Mouse (Mus musculus) gastrocnemius, postnatal 14 days (tissue): ENCODE data around the gene Rnf135. TPM values are rescaled to one million over a fixed set of nuclear protein-coding genes. Genes with fewer than 3 reads are reported as not detected.
A peak's percentile ranks its signal among the peaks of the same experiment; 100 is the strongest.
"Not testable (repeated sequence)": the region's sequence is repeated elsewhere in the genome, so short reads cannot be mapped to it uniquely, and the experiment has no call there.

Source experiments
- DNase-seq: peaks from one replicate; pipeline ENCODE4 v3.0.0; 2021; ENCODE audit warnings: mixed read lengths
- intact Hi-C: fragments of 180-260 bp; cut with DNase I; formaldehyde crosslinking; loops from one replicate; pipeline ENCODE4 v1.15.1; 2025; ENCODE audit warnings: low total_unique reads
- long read RNA-seq, 2 experiments: library from polyadenylated mRNA; stranded (forward); transcript quantifications; one replicate each; pipeline ENCODE4 v2.0.0; 2021
- total RNA-seq, 2 experiments: library from RNA; stranded (reverse); gene quantifications; 2 replicates each; pipeline ENCODE4 v1.2.3; 2021

The Rnf135 gene
- 1 to 10 TPM; 3.6 to 3.7 TPM for total RNA-seq
- long read RNA-seq, experiment 1, partial matches to known transcripts, result 0 of 9 reads
- long read RNA-seq, experiment 1, other reads (novel, unspliced or antisense), result 6 of 9 reads
- long read RNA-seq, experiment 2, transcript Rnf135-201 (5 exons, 1,984 nt), result major isoform, 8 of 9 reads
- long read RNA-seq, experiment 2, partial matches to known transcripts, result 0 of 9 reads
- long read RNA-seq, experiment 2, other reads (novel, unspliced or antisense), result 1 of 9 reads

- intact Hi-C loops, result no loop called here
- peak; percentile 97 for DNase-seq
Observed at GRCm38 (mm10) chr11:80183705-80184255, at the start of gene Rnf135. TSS of gene Rnf135 (plus strand) at chr11:80183851.

- no peak for DNase-seq
- intact Hi-C loops, result no loop called here
Observed at GRCm38 (mm10) chr11:80134744-80135143, 48.9 kb upstream of the Rnf135 start.

GRCm38 (mm10) chr11:80135954-80136683, 47.5 kb upstream of the Rnf135 start:
- DNase-seq, result no peak
- intact Hi-C loops, result no loop called here

- intact Hi-C loops, result no loop called here
- DNase-seq, result no peak
Observed at GRCm38 (mm10) chr11:80136786-80137185, 46.9 kb upstream of the Rnf135 start.

GRCm38 (mm10) chr11:80137773-80138172, 45.9 kb upstream of the Rnf135 start:
- intact Hi-C loops, result no loop called here
- DNase-seq, result no peak

GRCm38 (mm10) chr11:80141825-80142521, 41.7 kb upstream of the Rnf135 start, which contains the start of gene Tefm:
TSS of gene Tefm (minus strand) at chr11:80142175.
- peak; percentile 83 for DNase-seq
- intact Hi-C loops, result loop anchor here (10.0 kb wide), 1 partner anchor 97 kb away; no protein-coding TSS in a partner anchor

- no peak for DNase-seq
- intact Hi-C loops, result loop anchor here (10.0 kb wide), 1 partner anchor 98 kb away; no protein-coding TSS in a partner anchor
Observed at GRCm38 (mm10) chr11:80142872-80143271, 40.8 kb upstream of the Rnf135 start.

- DNase-seq, result no peak
- intact Hi-C loops, result loop anchor here (10.0 kb wide), 1 partner anchor 101 kb away; no protein-coding TSS in a partner anchor
Observed at GRCm38 (mm10) chr11:80145787-80146275, 37.8 kb upstream of the Rnf135 start.

- no peak for DNase-seq
- intact Hi-C loops, result loop anchor here (10.0 kb wide), 1 partner anchor 103 kb away; no protein-coding TSS in a partner anchor
Observed at GRCm38 (mm10) chr11:80147748-80148147, 35.9 kb upstream of the Rnf135 start.

- peak; percentile 16 for DNase-seq
- intact Hi-C loops, result loop anchor here (10.0 kb wide), 1 partner anchor 104 kb away; no protein-coding TSS in a partner anchor
Observed at GRCm38 (mm10) chr11:80148313-80148712, 35.3 kb upstream of the Rnf135 start.

- intact Hi-C loops, result loop anchor here (10.0 kb wide), 1 partner anchor 104 kb away; no protein-coding TSS in a partner anchor
- not testable (repeated sequence) for DNase-seq
Observed at GRCm38 (mm10) chr11:80148974-80149373, 34.7 kb upstream of the Rnf135 start.

GRCm38 (mm10) chr11:80149412-80150023, 34.1 kb upstream of the Rnf135 start:
- no peak for DNase-seq
- intact Hi-C loops, result loop anchor here (10.0 kb wide), 1 partner anchor 105 kb away; no protein-coding TSS in a partner anchor

- no peak for DNase-seq
- intact Hi-C loops, result no loop called here
Observed at GRCm38 (mm10) chr11:80150566-80150965, 33.1 kb upstream of the Rnf135 start.

- no peak for DNase-seq
- intact Hi-C loops, result no loop called here
Observed at GRCm38 (mm10) chr11:80151541-80151940, 32.1 kb upstream of the Rnf135 start.

- intact Hi-C loops, result no loop called here
- DNase-seq, result no peak
Observed at GRCm38 (mm10) chr11:80152376-80152775, 31.3 kb upstream of the Rnf135 start.

- DNase-seq, result peak; percentile 93
- intact Hi-C loops, result no loop called here
Observed at GRCm38 (mm10) chr11:80153857-80154495, 29.7 kb upstream of the Rnf135 start, which contains the start of gene Adap2. TSS of gene Adap2 (plus strand) at chr11:80154105.

- intact Hi-C loops, result no loop called here
- no peak for DNase-seq
Observed at GRCm38 (mm10) chr11:80154501-80154900, 29.1 kb upstream of the Rnf135 start.

GRCm38 (mm10) chr11:80155541-80155940, 28.1 kb upstream of the Rnf135 start:
- intact Hi-C loops, result no loop called here
- DNase-seq, result no peak
